Mouse (Mus musculus): ENCODE measurements around the gene Kdm6b. TPM values are rescaled to one million over a fixed set of nuclear protein-coding genes. Genes with fewer than 3 reads are reported as not detected.

Kdm6b gene
- polyA plus RNA-seq, 1 experiment from 2014 or later = 13.1 TPM

DNA sequence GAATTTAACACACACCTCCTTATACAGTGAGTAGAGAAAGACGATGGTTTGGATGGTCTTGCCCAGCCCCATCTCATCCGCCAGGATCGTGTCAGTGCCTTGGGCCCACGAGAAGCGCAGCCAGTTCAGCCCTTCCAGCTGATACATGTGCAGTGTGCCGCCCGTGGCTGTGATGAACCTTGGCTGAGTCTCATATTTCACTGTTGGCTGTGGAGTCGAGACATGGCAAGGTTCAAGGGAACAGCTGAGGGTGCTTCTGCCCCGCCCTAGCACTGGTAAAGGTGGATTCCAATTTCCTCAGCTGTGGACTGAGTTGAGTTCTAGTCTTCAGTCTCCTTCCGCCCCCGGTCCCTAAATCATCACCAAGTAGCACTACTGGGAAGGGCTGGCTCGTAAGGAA, 55.8 kb downstream of the Kdm6b start:
- ATAC-seq (ENCODE audit: low FRiP score, low TSS enrichment) = no peak
- no peaks in the 10 kb centered on the region for H3K4me1 ChIP-seq (replicated peaks; ENCODE audit: control insufficient read depth, insufficient read depth)
- no peaks in the 10 kb centered on the region for H3K9me3 ChIP-seq (ENCODE audit: control insufficient read depth, low read length)
- H3K36me3 ChIP-seq (ENCODE audit: control insufficient read depth, insufficient read depth, low read length) = peaks cover 63% of the 10 kb centered on the region
- no peak overlapping the region for H3K9ac ChIP-seq (ENCODE audit: low read length)
- H3K4me3 ChIP-seq (ENCODE audit: low read depth, low read length) = no peak overlapping the region
- no peaks in the 10 kb centered on the region for H3K27me3 ChIP-seq (ENCODE audit: control insufficient read depth, insufficient read depth, low read length)
- DNase-seq (ENCODE audit: low spot score) = no peak
- TF ChIP-seq EP300 (optimal IDR thresholded peaks at IDR 0.05) (no peak), CTCF (IDR thresholded peaks at IDR 0.05; ENCODE audit: low read depth) (no peak)
- H3K27ac ChIP-seq (replicated peaks) = no peak overlapping the region
- no peak overlapping the region for H3K4me2 ChIP-seq (replicated peaks; ENCODE audit: low read depth)
- 83% methylated on average over 12 of the region's 12 CpGs for whole genome bisulfite sequencing

DNA sequence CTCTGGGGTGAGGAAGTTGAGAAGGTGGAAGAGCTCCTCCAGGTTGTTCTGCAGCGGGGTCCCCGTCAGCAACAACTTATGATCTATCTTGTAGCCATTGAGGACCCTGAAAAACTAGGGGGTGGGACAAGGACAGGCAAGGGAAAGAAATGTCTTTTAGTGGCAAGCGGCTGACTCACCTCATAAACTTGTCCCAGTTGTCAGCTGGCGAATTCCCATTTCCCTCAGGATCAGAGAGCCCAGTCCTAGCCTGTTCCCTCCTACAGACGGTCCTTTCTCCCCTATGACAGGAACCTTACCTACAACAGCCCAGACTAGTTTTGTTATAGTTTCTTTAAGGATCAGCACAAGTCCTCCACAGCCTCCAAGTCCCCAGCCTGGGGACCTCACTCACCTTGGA, 56.9 kb downstream of the Kdm6b start:
- 89% methylated on average over 5 of the region's 5 CpGs for WGBS
- TF ChIP-seq CTCF (IDR thresholded peaks at IDR 0.05; ENCODE audit: low read depth) = no peak
- no peak for TF ChIP-seq EP300 (optimal IDR thresholded peaks at IDR 0.05)
- Histone ChIP-seq H3K4me2 (replicated peaks; ENCODE audit: low read depth) (no peak overlapping the region), H3K36me3 (ENCODE audit: control insufficient read depth, insufficient read depth, low read length) (peaks cover 63% of the 10 kb centered on the region), H3K4me1 (replicated peaks; ENCODE audit: control insufficient read depth, insufficient read depth) (no peaks in the 10 kb centered on the region), H3K27ac (replicated peaks) (no peak overlapping the region), H3K9me3 (ENCODE audit: control insufficient read depth, low read length) (no peaks in the 10 kb centered on the region), H3K4me3 (ENCODE audit: low read depth, low read length) (no peak overlapping the region), H3K27me3 (ENCODE audit: control insufficient read depth, insufficient read depth, low read length) (no peaks in the 10 kb centered on the region), H3K9ac (ENCODE audit: low read length) (no peak overlapping the region)
- DNase-seq (ENCODE audit: low spot score) (no peak), ATAC-seq (ENCODE audit: low FRiP score, low TSS enrichment) (no peak)

Other genes with a start within 250 kb of the Kdm6b start
- gene Alox8, start 215.8 kb downstream of the Kdm6b start, polyA plus RNA-seq (2015; fragmentation: Nextera tagmentation; extraction: Ambion mirVana) = 1.2 and 1.3 TPM in 2 replicates
- gene Gucy2e, start 176.6 kb downstream of the Kdm6b start, polyA plus RNA-seq (2015; fragmentation: Nextera tagmentation; extraction: Ambion mirVana) = 0.04 and 0.05 TPM in 2 replicates
- gene Cntrob, start 89.9 kb downstream of the Kdm6b start, polyA plus RNA-seq (2015; fragmentation: Nextera tagmentation; extraction: Ambion mirVana) = 4.9 and 5.5 TPM in 2 replicates
- 119 and 123 TPM in 2 replicates for gene Trappc1, start 89.7 kb downstream of the Kdm6b start, polyA plus RNA-seq (2015; fragmentation: Nextera tagmentation; extraction: Ambion mirVana)
- 0.87 and 1.1 TPM in 2 replicates for gene Kcnab3, start 87.4 kb downstream of the Kdm6b start, polyA plus RNA-seq (2015; fragmentation: Nextera tagmentation; extraction: Ambion mirVana)
- 46.2 and 49.4 TPM in 2 replicates for gene Rnf227, start 73.2 kb downstream of the Kdm6b start, polyA plus RNA-seq (2015; fragmentation: Nextera tagmentation; extraction: Ambion mirVana)
- 18.4 and 18.9 TPM in 2 replicates for gene Chd3, start 44.3 kb downstream of the Kdm6b start, polyA plus RNA-seq (2015; fragmentation: Nextera tagmentation; extraction: Ambion mirVana)
- gene Naa38, start 18.2 kb downstream of the Kdm6b start, polyA plus RNA-seq (2015; fragmentation: Nextera tagmentation; extraction: Ambion mirVana) = 153 and 170 TPM in 2 replicates
- gene Cyb5d1, start 18.0 kb downstream of the Kdm6b start, polyA plus RNA-seq (2015; fragmentation: Nextera tagmentation; extraction: Ambion mirVana) = 9.1 and 9.5 TPM in 2 replicates
- gene Tmem88, start 15.4 kb downstream of the Kdm6b start, polyA plus RNA-seq (2015; fragmentation: Nextera tagmentation; extraction: Ambion mirVana) = 14.9 and 17.8 TPM in 2 replicates
- gene Dnah2, start 135.4 kb upstream of the Kdm6b start, polyA plus RNA-seq (2015; fragmentation: Nextera tagmentation; extraction: Ambion mirVana) = 0.38 and 0.39 TPM in 2 replicates
- gene Efnb3, start 146.5 kb upstream of the Kdm6b start, polyA plus RNA-seq (2015; fragmentation: Nextera tagmentation; extraction: Ambion mirVana) = 3.9 and 4.4 TPM in 2 replicates
- gene Wrap53, start 166.6 kb upstream of the Kdm6b start, polyA plus RNA-seq (2015; fragmentation: Nextera tagmentation; extraction: Ambion mirVana) = 8.7 and 9.0 TPM in 2 replicates
- gene Trp53, start 166.7 kb upstream of the Kdm6b start, polyA plus RNA-seq (2015; fragmentation: Nextera tagmentation; extraction: Ambion mirVana) = 45.0 and 51.4 TPM in 2 replicates
- 5.3 and 7.2 TPM in 2 replicates for gene Atp1b2, start 192.3 kb upstream of the Kdm6b start, polyA plus RNA-seq (2015; fragmentation: Nextera tagmentation; extraction: Ambion mirVana)
- not detected in 2 replicates for gene Shbg, start 204.2 kb upstream of the Kdm6b start, polyA plus RNA-seq (2015; fragmentation: Nextera tagmentation; extraction: Ambion mirVana)
- gene Sat2, start 208.3 kb upstream of the Kdm6b start, polyA plus RNA-seq (2015; fragmentation: Nextera tagmentation; extraction: Ambion mirVana) = 14.4 and 15.5 TPM in 2 replicates
- gene Fxr2, start 219.3 kb upstream of the Kdm6b start, polyA plus RNA-seq (2015; fragmentation: Nextera tagmentation; extraction: Ambion mirVana) = 10.8 and 11.6 TPM in 2 replicates
- 7.7 and 7.9 TPM in 2 replicates for gene Sox15, start 241.6 kb upstream of the Kdm6b start, polyA plus RNA-seq (2015; fragmentation: Nextera tagmentation; extraction: Ambion mirVana)
- 69.1 and 72.6 TPM in 2 replicates for gene Mpdu1, start 249.0 kb upstream of the Kdm6b start, polyA plus RNA-seq (2015; fragmentation: Nextera tagmentation; extraction: Ambion mirVana)